Mouse (Mus musculus) embryonic fibroblast, embryonic 13.5 days (primary cell): ENCODE measurements around the gene Dntt.

ENCODE experiments used
- CTCF ChIP-seq: IDR thresholded peaks from 2 replicates; pipeline ENCODE4 v1.5.1; 2011; ENCODE audit warnings: mild to moderate bottlenecking, control low read depth, low read length, moderate library complexity, borderline replicate concordance; ENCODE audit not compliant: insufficient read depth
- POLR2A ChIP-seq: IDR thresholded peaks from 2 replicates; pipeline ENCODE4 v1.6.1; 2011; ENCODE audit warnings: low read depth, mild to moderate bottlenecking, control low read depth, low read length, moderate library complexity

- no peak for TF ChIP-seq POLR2A
- no peak for TF ChIP-seq CTCF
Measured at GRCm38 (mm10) chr19:41081589-41081988, 52.5 kb downstream of the Dntt start.
